Mouse (Mus musculus): ENCODE data around the gene Gpr19.

Gpr19 gene

DNA sequence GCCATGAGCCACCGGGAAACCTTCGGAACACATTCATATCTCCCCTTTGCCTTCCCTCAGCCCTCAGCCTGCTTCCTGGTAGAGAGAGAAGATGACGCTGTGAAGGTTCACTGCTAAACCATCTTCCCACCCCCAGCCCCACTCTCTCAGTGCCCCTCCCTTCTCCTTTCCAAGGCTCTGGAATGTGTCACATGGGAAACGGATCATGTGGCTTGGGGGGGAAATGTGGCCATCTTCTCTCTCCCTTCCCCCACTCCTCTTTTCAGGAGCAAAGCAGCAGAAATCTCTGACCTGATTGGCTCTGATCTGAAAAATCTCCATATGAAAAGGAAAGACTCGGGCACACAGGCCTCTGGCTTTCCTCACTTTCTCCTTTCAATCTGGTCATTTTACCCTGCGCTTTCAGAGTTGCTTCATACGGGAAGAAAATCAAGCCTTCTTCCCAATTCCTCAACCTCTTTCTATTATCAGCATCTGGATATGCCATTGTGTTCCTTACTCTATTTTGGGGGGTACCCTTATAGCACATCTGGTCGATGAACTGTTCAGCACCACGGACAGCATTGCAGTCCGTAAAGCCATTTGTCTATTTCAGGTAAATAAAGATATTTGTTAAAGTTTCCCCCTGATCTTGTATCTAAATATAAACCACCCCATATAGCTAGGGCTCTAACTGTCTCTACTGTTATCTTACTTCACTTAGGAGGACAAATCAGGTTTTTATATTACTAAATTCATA lies 10.5 kb downstream of the Gpr19 start:
- DNase-seq (ENCODE audit: extremely low read depth, low read depth), result no peak

DNA sequence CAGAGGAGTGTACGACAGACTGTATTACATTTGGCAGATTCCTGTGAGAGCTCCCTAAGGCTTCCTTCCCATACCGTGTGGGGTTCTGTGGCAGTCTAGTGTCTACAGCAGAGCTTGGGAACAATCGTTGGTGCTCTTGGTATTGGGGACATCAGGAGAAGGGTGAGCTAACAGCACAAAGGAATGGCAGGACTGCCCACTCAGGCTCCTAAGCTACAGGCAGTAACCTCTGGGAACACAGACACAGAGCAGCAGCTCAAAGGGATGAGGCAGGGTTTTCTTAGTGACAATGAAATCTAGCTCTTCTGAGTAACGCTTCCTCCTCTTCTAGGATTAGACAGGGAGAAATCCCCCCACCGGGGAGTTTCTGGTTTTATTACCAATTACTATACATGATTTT lies 11.4 kb downstream of the Gpr19 start:
- DNase-seq (ENCODE audit: extremely low read depth, low read depth), result no peak

DNA sequence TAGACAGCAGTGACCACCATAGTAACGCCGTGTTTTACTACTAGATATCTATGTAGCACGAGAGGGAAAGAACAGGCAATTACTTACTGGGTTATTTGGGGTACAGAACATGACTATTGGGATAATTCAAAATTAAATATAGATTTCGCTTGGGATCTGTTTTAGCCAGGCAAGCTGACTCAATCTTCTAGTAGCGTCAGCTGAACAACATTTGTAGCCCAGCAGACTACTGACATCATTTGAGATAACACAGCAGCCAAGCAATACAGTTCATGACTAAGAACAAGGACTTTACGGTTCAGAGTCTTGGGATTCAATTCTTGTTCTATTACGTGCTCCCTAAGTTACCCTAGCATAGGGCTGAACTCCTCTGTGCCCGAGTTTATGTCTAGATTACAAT lies 11.9 kb downstream of the Gpr19 start:
- DNase-seq (ENCODE audit: extremely low read depth, low read depth), result no peak

DNA sequence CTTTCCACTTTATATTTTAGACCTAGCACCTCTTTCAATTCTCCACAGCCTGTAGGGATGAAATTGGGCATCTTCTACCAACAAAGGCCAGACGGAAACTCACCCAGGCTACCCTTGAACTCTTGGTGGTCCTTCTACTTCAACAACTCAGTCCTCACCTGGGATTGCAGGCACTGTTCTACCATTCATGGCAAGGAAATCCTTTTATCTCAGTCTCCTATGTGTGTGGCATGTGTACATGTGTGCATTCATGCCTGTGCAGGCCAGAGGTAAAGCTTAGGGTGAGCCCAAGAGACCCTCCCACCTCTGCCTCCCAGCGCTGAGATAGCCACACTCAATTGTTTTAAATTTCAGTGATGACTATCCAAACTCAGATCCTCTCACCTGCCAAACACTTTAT lies 12.9 kb downstream of the Gpr19 start:
- no peak for DNase-seq (ENCODE audit: extremely low read depth, low read depth)

DNA sequence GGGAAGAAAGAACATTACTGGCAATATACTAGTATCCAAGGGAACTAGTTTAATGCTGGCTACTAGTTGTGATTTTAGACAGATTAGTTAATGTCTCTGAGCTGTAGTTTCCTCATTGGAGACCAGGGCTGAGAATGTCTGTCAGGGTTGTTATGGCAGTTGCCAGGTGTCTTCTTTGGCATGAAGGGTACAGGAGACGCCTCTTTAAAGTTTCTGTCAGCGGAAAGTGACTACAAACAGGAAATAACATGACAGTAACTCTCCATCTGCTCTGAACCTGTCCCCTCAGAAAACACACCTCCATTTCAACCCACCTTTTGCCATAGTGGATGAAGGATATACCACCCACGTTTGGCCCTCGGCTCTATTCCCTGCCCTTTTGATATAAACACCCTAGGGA lies 14.7 kb downstream of the Gpr19 start:
- no peak for DNase-seq (ENCODE audit: extremely low read depth, low read depth)

DNA sequence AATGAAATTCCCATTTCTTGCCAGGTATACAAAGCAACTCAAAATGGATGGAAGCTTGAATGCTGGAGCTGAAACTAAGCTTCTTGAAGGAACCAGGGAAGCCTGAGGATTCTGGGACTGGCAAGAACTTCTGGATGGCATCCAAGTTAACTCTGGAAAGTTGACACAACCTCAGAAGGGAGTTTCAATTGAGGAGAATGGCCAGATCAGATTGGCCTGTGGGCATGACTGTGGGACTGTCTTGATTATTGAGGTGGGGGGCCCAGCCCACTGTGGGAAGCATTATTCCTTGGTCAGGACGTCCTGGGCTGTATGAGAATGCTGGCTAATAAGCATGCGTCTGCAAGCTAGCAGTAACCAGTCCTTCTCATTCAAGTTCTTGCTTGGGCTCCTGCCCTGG lies 18.3 kb downstream of the Gpr19 start:
- no peak for DNase-seq (ENCODE audit: extremely low read depth, low read depth)

DNA sequence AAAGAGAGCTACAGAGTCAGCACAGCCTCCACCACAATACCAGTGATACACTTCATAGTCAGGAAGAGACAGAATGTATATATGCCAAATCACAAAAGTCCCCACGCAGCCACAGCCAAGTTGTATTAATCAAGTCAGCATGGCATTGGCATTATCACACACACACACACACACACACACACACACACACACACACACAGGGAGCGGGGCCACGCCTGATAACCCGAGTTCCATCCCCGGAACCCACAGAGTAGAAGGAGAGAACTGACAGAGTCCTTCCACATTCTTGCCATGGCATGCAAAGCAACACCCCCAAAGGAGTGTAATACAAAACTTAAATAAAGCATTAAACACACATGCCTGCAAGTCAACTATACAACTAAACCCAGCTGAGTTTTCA lies 18.8 kb downstream of the Gpr19 start:
- DNase-seq (ENCODE audit: extremely low read depth, low read depth), result no peak

DNA sequence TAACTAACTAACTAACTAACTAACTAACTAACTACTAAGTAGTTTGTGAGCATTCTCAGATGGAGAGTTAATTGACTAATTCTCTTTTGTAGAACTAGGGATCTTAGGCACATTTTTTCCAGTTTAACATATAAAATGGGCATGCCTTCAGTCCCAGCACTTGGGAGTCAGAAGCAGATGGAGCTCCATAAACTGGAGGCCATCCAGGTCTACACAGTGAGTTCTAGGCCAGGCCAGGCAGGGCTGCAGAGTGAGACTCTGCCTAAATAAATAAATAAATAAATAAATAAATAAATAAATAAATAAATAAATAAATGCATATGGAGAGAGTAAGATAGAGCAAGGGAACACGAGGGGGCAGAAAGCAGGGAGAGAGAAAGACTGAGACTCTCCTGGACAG lies 20.5 kb downstream of the Gpr19 start:
- no peak for DNase-seq (ENCODE audit: extremely low read depth, low read depth)

DNA sequence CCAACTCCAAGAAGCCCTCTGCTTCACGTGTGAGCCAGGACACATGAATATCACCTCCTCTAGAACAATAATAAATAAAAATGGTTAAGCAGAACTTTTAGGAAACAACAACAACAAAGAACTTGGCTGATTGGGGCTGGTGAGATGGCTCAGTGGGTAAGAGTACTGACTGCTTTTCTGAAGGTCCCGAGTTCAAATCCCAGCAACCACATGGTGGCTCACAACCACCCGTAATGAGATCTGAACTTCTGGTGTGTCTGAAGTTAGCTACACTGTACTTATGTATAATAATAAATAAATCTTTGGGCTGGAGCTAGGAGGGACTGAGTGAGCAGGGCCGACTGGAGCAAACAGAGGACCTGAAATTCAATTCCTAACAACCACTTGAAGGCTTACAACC lies 21.1 kb downstream of the Gpr19 start:
- DNase-seq (ENCODE audit: extremely low read depth, low read depth), result no peak

DNA sequence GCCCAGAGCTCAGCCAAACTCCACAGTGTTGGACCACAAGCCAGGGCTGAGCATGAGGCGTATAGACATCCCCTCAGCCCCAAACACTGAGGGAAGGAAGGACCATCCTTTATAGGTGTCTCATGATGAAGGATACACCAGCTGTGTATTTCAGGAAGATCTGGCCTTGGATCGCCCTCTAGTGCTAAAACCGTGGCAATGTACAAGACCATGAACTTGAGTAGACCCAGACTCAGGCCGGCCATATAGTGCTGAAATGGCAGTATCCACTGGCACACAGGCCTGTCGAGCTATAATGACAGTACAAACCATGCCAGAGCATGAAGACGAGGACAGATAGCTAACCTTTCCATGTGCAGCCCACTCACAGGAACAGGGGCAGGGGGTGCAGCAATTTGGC lies 21.6 kb downstream of the Gpr19 start:
- no peak for DNase-seq (ENCODE audit: extremely low read depth, low read depth)

DNA sequence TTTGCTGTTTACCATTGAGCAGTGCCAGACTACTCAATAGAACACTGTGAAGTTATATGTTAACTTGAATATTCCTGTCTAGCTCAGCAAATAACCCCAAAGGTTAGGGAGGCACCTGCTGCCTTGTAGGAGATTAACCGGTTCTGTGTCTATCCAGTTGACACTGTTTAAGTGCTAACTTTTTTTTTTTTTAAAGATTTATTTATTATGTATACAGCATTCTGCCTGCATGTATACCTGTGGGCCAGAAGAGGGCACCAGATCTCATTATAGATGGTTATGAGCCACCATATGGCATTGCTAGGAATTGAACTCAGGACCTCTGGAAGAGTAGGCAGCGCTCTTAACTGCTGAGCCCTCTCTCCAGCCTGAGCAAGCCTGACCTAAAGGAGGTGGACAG lies 25.4 kb downstream of the Gpr19 start:
- DNase-seq (ENCODE audit: extremely low read depth, low read depth), result no peak

DNA sequence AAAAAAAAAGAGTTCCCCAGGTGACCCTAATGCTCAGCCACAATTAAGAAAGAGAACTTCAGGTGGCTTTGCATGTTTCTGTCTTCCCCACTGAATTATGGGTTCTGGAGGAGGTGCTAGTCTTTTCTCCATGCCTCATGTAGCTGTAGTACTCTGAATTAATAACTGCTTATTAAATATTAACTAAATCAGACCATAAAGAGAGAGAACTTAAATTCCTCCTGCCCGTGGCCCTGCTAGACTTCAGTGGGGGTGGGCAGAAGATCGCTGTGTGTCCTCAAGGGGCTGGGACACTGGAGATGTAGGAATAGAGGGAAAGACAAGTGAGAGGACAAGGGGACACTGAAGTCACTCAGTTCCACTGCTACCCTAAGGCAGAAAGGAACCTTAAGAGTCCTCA lies 26.1 kb downstream of the Gpr19 start:
- no peak for DNase-seq (ENCODE audit: extremely low read depth, low read depth)

DNA sequence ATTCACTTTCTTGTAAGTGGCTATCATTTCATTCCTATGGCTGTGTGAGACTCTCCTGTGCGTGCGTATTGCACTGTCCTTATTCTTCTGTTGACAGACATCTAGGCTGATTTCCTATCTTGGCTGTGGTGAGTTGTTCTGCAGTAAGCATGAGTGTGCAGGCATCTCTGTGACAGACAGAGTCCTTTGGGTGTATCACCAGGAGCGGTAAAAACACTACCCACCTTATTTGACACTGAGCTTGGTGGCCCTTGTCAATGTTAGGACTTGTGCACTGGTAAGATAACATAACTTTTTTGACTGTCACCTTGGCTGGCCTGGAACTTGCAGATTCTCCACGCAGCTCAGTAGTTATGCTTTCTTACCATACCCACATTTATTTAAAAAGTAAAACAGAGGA lies 27.5 kb downstream of the Gpr19 start:
- no peak for DNase-seq (ENCODE audit: extremely low read depth, low read depth)

DNA sequence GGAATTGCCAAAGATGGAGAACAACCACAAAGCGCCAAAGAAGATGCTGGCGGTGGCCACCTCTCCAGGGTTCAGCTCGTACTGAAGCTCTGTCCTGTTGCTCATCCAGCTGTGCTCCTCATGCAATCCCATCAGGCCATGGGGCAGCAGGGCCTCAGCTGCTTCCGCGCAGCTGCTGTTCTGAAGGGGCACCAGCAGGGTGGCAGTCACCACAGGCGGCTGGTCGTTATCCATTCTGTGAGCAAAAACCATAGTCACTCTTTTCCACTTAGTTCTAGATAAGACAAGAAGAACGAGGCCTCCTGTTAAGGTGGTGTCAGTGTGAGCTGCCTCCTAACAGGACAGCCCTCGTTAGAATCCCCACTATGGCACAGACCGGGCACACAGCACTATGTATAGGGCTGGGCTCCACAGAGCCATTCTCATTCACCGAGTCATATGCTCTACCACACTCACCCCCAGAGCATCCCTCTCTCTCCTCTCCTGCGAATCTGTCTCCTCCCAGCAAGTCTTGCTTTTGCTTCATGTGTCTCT lies 28.1 kb downstream of the Gpr19 start:
- DNase-seq (ENCODE audit: extremely low read depth, low read depth), result no peak

DNA sequence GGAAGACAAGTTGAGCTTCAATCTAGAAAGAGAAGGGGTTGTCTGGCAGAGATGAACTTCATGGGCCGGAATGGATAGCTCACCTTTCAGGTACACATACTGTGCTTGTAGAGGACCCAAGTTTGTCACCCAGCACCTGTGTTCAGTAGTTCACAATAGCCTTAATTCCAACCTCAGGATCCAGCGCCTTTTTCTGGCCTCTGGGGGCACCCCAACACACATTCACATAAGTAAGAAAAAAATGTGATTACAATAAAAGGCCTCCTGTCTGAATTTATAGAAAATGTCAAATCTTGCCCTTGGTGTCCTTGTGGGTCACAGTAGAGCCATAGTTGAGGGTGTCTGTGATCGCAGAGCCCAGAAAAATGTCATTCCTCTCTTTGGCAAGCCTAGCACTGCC lies 31.1 kb downstream of the Gpr19 start:
- DNase-seq (ENCODE audit: extremely low read depth, low read depth), result peak; percentile 33

DNA sequence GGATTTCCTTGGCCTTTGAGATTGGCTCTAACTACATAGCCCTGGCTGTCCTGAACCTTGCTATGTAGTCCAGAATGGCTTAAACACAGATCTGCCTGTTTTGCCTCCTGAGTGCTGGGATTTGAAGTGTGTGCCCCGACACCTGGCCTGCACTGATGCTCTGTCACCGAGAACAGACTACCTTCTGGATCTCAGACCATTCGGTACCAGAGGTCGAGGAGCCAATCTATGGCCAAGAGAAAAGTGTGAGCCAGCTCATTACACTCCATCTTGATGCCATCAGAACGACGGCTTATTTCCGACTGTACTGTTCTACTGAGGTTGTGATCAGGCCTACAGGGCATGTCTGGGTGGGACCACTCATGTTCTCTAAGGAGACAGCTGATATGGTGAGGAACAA lies 32.3 kb downstream of the Gpr19 start:
- no peak for DNase-seq (ENCODE audit: extremely low read depth, low read depth)

DNA sequence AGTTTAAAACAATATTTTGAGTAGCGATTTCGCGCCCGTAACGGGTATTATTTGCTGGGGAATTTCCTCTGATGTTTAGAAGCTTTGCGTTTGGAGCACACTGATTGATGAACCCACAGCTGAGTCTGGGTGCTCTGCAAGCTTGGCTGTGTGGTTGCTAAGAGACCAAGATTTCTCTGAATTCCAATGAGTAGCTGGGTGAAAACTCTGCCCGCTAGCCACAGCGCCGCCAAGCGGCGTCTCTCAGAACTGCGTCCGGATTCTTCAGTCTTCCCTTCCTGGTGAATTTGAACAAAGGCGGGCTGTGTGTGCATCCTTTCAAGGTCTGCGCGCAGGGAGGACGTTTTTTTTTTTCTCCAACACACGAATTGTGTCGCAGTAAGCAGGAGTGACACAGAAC lies 35.2 kb downstream of the Gpr19 start:
- DNase-seq (ENCODE audit: extremely low read depth, low read depth), result peak; percentile 66

DNA sequence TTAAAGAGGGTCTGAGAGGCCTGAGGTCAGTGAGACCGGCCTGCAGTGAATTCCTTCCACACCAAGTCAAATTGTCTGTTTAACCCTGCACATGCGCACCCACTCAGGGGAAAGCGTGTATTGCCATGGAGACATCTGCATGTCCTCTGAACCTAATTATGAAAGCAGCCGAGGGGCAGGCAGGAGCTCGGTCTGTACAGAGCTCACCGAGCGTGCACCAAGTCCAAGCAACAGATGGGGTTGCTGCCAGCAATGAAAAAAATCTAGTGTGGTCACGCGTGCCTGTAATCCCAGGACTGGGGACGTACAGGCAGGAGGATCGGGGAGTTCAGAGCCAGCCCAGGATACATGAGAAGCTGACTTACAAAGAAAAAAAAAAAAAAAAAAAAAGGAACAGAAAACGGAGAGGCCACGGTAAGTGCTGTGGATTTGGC lies 35.7 kb downstream of the Gpr19 start:
- no peak for DNase-seq (ENCODE audit: extremely low read depth, low read depth)

DNA sequence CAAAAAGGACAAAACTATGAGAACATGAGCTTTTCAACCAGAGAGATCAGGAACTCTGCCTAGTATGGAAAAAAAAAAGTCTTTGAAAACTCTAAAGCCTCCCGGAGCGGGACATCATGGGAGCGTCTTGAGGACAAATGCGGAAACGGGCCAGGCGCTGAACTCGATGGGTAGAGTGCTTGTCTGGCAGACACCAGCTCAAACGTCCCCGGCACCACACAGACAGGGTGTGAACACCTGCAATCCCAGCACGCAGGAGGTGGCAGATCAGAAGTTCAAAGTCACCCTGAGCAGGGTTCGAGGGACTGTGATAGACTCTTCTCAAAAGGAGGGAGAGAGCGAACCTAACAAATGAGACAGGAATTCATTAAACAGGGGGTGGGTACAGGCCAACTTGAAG lies 37.0 kb downstream of the Gpr19 start:
- DNase-seq (ENCODE audit: extremely low read depth, low read depth), result no peak

DNA sequence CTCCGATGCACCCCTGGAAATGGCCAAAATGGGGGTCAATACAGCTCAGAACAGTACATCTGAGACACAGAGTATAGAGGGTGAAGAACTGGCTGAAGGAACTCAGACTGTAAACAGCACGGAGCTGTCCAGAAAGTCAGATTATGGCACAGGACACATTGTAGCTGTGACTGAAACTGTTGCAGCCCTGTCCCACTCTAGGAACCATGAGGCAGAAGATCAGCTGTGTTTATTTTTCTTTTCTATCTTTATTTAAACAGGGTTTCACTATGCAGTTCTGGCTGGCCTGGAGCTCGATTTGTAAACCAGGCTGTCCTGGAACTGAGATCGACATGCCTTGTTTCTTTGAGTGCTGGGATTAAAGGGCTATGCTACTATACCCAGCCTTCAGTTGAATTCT lies 38.1 kb downstream of the Gpr19 start:
- no peak for DNase-seq (ENCODE audit: extremely low read depth, low read depth)

DNA sequence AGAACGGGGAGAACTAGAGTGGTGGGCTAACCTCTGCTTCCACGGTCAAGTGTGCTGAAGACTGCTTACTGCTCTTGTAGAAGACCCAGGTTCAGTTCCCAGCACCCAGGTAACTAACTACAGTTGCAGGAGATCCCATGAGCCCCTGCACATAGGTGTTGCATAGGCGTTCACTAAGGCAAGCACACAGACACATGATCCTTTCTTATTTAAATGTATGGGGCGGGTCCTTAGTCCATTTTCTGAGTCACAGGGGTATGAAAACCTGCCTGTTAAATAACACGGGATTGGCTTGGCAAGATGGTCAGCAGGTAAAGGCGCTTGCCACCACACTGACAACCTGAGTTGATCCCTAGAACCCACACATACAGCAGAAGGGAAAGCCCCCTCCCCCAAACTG lies 39.4 kb downstream of the Gpr19 start:
- DNase-seq (ENCODE audit: extremely low read depth, low read depth), result no peak

DNA sequence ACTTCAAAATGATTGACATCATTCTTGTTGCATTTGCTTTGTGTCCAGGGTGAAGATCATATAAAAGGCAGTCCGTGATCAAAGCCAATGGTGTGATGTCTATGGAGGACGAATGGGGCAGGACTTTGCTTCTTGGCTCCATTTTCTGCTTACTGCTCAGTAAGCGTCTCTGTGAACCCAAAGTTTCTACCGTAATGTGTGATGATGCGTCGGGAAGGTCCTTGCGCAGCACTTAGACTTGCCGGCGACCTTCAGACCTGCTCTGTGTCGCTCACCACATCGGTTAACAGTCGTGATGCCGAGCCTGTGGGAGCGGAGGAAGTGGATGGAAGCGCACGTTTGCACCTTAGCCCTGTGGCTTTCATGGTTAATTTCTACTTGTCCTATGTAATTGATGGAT lies 42.5 kb downstream of the Gpr19 start:
- no peak for DNase-seq (ENCODE audit: extremely low read depth, low read depth)

DNA sequence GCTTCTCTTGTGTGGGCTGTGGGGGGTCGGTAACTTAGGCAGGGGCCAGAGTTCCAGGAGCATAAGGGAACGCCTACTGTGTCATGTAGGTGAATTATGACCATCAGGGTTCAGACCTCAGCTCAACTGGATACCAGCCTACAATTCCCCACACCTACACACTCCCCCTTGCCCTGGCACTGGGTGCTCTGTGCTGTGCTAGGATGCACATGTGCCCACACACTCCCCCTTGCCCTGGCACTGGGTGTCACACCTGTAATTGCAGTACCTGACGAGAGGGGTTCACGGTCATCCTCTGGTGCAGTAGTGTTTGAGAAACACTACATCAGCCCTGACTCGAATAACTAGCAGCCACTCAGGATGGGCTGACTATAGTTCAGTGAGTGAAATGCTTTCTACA lies 43.6 kb downstream of the Gpr19 start:
- no peak for DNase-seq (ENCODE audit: extremely low read depth, low read depth)

DNA sequence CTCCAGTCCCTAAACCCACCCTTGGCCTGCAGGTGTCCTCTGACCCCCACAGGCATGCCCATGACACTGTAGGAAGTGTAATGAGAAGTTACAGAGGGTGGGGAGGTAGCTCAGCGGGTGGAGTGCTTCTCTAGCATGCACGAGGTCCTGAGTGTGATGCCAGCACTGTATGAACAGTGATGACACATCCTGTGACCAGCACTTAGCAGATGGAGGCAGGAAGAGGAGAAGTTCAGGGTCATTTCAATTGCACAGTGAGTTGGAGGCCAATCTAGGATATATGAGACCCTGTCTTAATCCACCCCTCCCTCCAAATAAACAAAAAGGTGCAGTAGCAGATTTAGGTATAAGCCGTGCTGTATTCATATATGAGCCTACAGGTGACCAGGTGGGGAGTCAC lies 48.4 kb downstream of the Gpr19 start:
- DNase-seq (ENCODE audit: extremely low read depth, low read depth), result no peak

Measured in MEL-GATA-1-ER (cell line).